Mouse (Mus musculus): ENCODE data around the gene C1ql2.

The C1ql2 gene

GRCm38 (mm10) chr1:120340419-120341171 is at the start of gene C1ql2:
TSS of gene C1ql2 (plus strand) at chr1:120340582.
- CTCF ChIA-PET: no interaction called here

- CTCF ChIA-PET: no interaction called here
These were observed 48.7 kb upstream of the C1ql2 start for GRCm38 (mm10) chr1:120291709-120292108.

- CTCF ChIA-PET: interaction anchor here (0.7 kb wide), 1 partner anchor 191 kb away, joined by 3 read pairs; no protein-coding TSS in a partner anchor
These were observed 46.6 kb upstream of the C1ql2 start for GRCm38 (mm10) chr1:120293803-120294202.

- CTCF ChIA-PET: interaction anchor here (0.6 kb wide), 1 partner anchor 51 kb away, joined by 3 read pairs; no protein-coding TSS in a partner anchor
These were observed 43.4 kb upstream of the C1ql2 start for GRCm38 (mm10) chr1:120296936-120297335.

GRCm38 (mm10) chr1:120305801-120306200 is 34.6 kb upstream of the C1ql2 start:
- CTCF ChIA-PET: no interaction called here

GRCm38 (mm10) chr1:120321270-120322021 is 18.9 kb upstream of the C1ql2 start:
- CTCF ChIA-PET: no interaction called here

- CTCF ChIA-PET: no interaction called here
These were observed 17.2 kb upstream of the C1ql2 start for GRCm38 (mm10) chr1:120323131-120323561.

GRCm38 (mm10) chr1:120327714-120328113 is 12.7 kb upstream of the C1ql2 start:
- CTCF ChIA-PET: interaction anchor here (0.6 to 0.7 kb wide), 3 partner anchors 141 to 853 kb away, joined by 3 to 4 read pairs (median 3); no protein-coding TSS in a partner anchor

GRCm38 (mm10) chr1:120328212-120328611 is 12.2 kb upstream of the C1ql2 start:
- CTCF ChIA-PET: interaction anchor here (0.6 kb wide), 1 partner anchor 854 kb away, joined by 3 read pairs; no protein-coding TSS in a partner anchor

- CTCF ChIA-PET: interaction anchor here (1.0 kb wide), 1 partner anchor 15 kb away, joined by 3 read pairs; no protein-coding TSS in a partner anchor
These were observed 8.5 kb upstream of the C1ql2 start for GRCm38 (mm10) chr1:120331841-120332240.

- CTCF ChIA-PET: interaction anchor here (0.6 to 0.7 kb wide), 2 partner anchors 11 to 843 kb away, joined by 10 to 14 read pairs; no protein-coding TSS in a partner anchor
These were observed 2.4 kb upstream of the C1ql2 start for GRCm38 (mm10) chr1:120337970-120338369.

- CTCF ChIA-PET: no interaction called here
These were observed 842 bp downstream of the C1ql2 start for GRCm38 (mm10) chr1:120341172-120341675.

GRCm38 (mm10) chr1:120341811-120342370 is 1.5 kb downstream of the C1ql2 start:
- CTCF ChIA-PET: no interaction called here

- CTCF ChIA-PET: no interaction called here
These were observed 2.0 kb downstream of the C1ql2 start for GRCm38 (mm10) chr1:120342371-120342821.

- CTCF ChIA-PET: no interaction called here
These were observed 4.6 kb downstream of the C1ql2 start for GRCm38 (mm10) chr1:120345001-120345400.

GRCm38 (mm10) chr1:120354387-120354786 is 14.0 kb downstream of the C1ql2 start:
- CTCF ChIA-PET: no interaction called here

- CTCF ChIA-PET: no interaction called here
These were observed 17.2 kb downstream of the C1ql2 start for GRCm38 (mm10) chr1:120357371-120358274.

GRCm38 (mm10) chr1:120363638-120364037 is 23.3 kb downstream of the C1ql2 start:
- CTCF ChIA-PET: interaction anchor here (0.7 kb wide), 1 partner anchor 679 kb away, joined by 3 read pairs; no protein-coding TSS in a partner anchor

- CTCF ChIA-PET: no interaction called here
These were observed 27.8 kb downstream of the C1ql2 start for GRCm38 (mm10) chr1:120368138-120368537.

- CTCF ChIA-PET: no interaction called here
These were observed 33.7 kb downstream of the C1ql2 start for GRCm38 (mm10) chr1:120374131-120374530.

GRCm38 (mm10) chr1:120374832-120375231 is 34.5 kb downstream of the C1ql2 start:
- CTCF ChIA-PET: no interaction called here

Data from spleen, embryonic (tissue).